Mouse (Mus musculus) frontal cortex, postnatal 10 days (tissue): Measurements from ENCODE around the gene Utp15.
A peak's percentile ranks its signal among the peaks of the same experiment; 100 is the strongest.

Source experiments
- DNase-seq, 2 experiments: peaks; one replicate each; pipeline ENCODE4 v3.0.0; 2022; ENCODE audit warnings: low spot score in 2 of 2, mixed read lengths in 1 of 2

Gene Utp15

DNA sequence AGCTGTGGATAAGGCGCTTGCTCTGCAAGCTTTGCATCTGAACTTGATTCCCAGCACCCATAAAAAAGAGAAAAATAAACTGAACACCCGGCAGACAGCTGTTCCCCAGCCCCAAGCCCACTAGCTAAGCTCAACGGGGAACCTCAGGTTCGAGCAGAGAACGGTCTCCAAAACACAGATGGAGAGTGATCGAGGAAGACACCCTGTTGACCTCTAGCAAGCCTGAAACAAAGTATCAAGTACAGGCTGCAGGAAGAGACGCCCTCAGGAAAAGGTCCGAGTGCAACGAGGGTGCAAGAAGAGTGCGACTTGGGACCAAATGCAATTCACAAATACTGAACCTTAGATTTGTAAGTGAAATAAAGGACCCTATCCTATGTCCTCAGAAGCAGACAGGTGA is 13.2 kb downstream of the Utp15 start:
- no peak for DNase-seq

DNA sequence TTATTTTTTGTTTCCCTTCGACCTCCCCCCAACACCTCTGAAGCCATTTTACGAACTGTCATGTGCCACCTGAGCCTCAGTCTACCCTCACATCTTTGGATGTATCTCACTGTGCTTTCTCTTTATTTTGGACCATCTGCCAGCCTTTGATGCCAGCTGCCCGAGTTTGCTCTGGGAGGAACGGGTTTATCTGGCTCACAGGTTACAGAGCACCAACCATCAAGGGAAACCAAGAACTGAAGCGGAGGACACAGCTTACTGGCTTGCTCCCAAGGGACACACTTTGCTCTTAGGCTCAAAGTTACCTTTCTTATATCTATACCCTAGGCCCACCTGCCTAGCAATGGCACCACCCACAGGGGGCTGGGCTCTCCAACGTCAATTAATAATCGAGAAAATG is 17.5 kb downstream of the Utp15 start:
- DNase-seq = no peak

DNA sequence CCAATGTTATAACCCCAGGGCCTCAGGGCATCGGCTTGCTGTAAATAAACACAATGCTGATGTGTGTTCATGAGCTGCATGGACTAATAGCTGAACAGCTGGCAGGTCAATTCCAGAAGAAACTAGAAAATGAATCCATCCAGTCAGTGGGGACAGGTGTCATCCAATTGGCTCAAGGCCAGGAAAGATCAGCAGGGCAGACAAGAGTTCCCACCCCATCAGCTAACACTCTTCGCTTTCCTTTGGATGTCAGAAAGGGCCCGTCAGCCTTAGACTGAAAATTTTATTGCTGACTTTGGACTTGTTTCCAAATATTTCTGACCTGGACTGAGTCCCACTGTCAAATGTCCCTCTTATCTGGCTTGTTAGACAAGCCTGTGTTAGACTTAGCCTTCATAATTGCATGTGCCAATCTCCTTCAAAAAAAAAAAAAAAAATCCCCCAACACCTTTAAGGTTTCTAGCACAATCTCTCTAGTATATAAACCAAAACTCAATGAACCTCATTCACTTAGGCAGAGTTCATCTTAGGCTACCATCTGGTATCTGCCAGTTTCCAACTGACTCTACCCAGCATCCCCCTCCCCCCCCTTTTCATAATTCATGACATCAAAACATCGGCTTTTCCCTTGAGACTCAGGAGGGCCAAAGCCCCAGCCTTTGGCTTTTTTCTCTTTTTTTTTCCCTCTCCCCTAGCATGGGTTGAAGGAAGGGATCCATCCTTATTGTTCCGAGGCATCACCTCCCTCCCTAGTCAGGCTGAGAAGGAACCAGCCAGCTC is 18.1 kb downstream of the Utp15 start:
- DNase-seq = no peak

DNA sequence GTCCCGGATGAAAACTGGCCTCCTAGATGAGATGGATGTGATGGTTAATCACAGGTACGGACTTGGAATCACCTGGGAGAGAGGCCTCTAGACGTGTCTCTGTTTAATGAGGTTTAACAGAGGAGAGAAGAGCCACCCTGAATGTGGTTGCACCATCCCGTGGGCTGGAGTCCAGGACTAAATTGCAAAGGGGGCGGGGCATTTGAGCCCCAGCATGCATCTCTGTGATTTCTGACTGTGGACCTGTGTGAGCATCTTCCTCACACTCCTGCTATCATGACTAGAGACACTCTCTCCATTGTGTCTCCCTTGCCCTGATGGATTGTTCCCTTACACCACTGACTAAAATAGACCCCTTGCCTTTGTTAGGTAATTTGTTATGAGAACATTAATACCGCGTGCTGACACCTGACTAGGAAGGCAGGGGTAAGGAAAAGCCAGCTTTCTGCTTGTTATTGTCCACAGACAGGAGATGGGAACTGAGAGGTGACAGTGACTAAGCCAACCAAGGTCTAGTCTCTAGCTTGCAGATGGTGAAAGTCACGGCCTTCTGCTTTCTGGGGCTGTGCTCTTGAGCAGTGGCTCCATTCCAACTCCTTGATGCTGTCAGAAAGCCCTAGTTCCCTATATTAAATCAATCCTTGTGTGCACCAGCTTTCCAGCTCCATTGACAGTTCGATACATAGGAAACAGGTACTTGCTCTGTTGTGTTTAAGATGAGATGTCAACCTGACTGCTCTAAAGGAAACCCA is 21.1 kb downstream of the Utp15 start:
- DNase-seq = no peak

DNA sequence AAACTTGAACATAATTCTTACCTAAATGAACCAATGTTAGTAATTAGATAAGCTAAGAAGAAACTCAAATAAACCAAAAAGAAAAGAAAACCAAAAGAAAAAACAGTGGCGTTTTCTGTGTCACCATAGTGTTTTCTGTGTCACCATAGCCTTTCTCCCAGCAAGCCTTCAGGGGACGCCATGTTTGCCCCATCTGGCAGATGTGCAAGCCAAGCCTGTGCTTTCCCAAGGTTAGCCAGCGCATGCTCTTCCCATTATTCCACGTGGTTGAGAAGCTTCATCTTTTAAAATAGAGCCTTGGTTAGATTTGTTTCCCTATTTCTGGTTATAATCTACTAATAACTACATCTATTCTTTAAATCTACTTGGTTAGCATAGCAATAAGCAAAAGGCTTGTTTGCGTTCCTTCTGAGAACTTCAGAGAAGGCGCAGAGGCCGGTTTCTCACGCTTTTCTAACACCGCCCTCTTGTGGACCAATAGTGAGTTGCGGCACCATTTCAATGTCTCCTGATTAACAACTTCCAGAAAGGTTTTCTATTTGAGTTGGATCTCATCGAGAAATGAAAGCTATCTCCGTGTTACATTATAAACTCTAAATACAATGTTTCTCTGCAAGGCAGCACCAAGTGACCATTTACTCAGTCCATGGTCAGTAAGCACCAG is 22.7 kb downstream of the Utp15 start:
- DNase-seq = peak; percentile 24 to 74

DNA sequence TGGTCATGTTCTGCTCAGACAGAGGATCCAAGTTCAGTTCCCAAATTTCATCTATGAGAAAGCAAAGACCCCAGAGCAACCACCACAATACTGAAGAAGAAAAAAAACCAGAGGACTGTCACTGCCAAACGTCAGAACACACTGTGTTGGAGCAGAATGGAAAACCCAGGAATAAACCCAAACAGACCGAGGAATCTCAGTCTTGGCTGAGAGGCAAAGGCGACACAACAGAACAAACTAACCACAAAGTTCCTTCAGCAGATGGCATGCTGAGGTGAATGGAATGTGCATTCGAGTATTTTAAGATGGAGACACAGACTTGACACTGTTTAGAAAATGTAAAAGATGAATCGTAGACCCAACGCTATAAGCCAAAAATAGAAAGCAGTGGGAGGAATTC is 27.4 kb downstream of the Utp15 start:
- DNase-seq = no peak

DNA sequence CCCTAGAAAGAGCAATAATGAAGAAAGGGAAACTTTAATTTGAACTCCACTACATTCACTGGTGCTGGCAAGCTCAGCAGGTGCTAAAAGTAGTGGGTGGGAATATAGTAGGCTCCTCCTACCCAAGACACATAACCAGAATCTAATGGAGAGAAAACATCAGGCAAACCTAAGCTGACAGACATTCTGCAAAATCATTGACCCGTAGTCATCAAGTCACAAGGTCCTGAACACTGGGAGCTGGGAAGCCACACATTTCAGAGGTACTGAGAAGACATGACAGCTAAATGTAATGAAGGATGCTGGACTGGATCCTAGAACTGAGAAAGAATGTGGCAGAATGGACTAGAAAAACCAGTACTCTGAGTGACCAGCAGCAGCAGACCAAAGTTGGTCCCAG is 32.3 kb downstream of the Utp15 start:
- no peak for DNase-seq

DNA sequence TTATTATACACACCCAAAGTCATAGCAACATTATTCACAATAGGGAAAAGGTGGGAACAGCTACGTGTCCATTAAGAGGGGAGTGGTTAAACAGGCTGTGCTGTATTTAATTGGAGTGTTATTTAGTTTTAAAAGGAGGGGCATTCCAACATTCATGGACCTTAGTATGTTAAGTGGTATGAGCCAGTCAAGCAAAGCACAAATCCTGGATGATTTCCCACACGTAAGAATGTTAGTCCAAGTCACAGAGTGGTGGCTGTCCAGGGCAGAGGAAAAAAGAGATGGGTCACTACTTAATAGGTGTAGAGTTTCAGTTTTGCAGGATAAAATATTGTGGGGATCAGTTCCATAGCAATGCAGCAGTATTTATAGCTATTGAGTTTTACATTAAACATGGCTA is 36.6 kb downstream of the Utp15 start:
- no peak for DNase-seq

DNA sequence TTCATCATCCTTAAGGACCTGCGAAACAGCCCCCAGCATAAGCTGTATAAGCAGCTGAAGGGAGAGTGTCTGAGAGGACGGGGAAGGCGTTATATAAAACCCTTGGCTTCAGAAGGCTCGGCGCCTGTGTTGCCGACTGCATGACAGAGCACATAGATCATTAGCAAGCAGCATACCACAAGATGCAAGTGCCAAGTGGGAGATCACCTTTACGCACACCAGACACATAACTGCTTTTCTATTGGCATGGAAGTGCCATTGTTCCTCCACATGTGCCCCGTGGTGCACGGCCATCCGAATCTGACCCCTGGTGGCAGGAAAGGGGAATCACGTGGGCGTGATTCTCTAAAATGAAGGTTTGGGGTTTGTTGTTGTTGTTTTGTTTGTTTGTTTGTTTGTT is 40.0 kb downstream of the Utp15 start:
- DNase-seq = no peak

DNA sequence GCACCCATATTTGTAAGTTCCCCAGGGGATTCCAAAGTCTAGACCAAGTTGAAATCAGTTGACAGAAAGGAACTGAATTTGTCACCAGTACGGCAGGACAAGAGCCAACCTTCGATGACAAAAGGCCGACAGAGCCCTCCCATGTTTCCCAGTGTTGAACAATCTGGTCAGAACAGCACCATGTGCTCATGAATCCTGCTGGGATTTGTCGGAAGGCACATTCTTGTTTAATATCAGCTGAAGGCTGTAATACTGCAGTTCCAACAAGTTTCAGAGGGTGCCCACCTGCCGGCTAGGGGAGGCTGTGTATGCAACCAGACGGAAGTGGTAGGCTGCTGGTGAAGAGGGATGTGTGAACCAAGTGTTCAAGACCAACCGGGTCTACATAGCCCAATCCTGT is 52.7 kb downstream of the Utp15 start:
- no peak for DNase-seq

DNA sequence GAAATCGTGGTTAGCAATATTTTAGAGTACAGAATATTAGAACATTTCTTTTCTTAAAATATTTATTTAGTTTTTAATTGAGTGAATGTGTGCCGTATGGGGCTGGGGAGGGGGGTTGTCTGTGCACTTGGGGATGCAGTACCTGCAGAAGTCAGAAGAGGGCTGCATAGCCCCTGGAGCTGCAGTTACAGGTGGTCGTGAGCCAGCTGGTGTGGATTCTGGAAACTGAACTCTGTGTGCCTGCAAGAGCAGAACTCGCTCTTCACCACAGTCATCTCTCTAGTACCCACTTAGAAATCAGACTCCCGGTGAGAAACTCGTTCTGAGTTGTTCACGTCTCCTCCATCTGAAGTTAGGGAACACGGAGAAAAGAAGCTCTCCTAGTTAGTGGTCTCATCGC is 54.0 kb downstream of the Utp15 start:
- DNase-seq = peak in 1 of 2 experiments; percentile 27

DNA sequence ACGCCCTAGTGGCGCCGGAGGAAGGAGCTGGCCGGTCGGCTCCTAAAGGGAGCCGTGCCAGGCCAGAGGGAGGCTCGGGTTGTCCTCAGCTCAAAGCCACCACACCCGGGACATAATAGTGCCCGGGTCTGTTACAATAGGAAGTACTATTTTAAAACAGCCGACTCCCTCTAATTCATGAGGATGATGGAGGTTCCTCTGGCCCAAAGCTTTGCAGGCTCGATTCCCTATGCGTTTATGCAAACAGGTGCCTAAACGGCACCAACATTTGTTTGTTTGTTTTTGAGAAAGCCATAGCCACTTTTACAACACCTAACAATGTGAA is 56.3 kb downstream of the Utp15 start:
- DNase-seq = no peak

DNA sequence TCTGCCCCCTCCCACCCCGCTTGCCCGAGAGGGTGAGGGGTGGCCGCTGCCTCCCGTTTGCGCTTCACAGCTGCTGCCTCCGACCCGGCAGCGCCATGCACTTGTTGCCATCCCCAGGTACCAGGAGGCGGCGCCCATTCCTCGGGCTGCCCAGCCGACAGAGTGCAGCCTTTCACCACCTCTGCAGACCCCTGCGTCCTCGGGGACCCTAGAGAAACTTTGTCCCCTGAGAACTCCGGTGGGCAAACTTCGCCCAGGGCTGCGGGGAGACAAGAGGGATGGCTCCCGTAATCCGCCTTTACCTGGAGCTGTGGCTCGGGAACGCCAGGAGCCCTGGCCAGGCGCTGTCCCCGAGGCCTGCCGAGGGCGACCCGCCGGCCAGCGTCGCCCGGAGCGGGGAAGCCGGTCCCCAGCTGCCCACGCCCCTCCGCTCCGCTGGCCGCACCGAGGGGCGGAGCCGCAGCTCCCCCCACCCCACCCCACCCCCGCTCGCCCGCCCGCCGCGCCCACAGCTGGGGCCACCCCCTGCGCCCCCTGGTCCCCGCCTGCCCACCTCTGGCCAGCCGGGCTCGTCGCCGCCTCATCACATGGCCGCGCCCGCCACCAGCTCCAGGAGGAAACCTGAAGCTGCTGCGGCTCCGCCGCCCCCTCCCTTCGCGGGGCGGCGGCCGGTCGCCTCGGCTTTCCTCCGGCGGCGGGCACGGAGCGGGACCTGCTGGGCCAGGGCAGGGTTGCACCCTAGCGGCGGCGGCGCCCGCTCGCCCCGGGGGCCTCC is 56.9 kb downstream of the Utp15 start, which contains the start of gene Arhgef28:
TSS of gene Arhgef28 (minus strand) at position 669 of the 775 bp plus-strand sequence.
- peak in 1 of 2 experiments; percentile 42 for DNase-seq

DNA sequence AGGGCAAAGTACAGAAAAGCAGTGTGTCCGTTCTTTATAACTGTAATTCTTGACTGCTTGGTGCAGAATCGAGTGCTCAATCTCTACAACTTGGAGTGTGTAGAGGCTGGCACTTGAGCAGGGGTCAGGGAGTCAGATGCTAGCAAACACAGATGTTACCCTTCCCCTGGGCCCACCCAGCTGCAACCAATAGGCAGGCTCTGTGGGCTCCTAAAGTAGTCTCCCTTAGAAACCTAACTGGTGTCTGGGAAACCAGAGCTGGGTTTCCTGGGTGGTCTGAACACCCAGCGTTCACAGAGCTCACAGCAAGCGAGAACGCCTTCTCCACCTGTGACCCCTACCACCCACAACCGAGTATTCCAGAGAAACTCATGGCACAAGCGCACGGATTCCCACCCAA is 57.7 kb downstream of the Utp15 start:
- DNase-seq = no peak

DNA sequence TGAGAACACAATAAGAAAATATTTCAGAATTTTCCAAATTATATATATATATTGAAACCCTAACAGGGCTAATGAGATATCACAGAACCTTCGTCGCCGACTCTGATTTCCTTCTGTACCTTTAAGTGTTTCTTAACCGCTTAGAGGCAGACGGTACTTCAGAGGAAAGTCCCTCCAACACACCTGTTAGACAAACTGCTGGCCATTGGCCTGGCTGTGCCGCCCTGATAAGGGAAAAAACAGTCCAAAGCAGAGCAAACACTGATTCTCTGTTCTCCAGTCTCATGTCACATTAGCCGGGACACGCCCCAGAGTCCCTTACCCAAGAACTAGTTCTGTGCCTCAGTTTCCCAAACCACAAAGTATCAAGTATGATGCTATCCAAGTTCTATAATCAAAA is 58.5 kb downstream of the Utp15 start:
- DNase-seq = no peak

DNA sequence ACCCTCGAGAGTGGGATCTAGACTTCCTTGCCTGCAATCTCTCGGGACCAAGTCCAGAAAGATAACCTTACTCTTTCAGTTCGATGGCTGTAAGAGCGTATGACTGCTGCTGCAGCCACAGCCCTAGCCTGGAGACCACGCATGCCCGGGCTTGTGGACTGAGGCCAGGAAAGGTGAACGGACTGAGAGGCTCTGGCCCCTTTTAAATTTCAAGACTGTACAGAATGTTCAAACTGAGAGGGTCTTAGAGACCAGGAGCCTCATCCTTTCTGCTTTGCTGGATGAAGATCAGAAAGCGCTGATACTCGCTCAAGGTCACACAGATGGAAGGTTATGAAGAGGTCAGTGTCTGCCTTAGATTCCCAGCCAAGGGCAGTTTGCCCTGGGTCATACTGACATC is 61.4 kb downstream of the Utp15 start:
- DNase-seq = no peak
